Mouse (Mus musculus) retina, postnatal 1 day (tissue): ENCODE data around the gene Ntrk1.

Experiments
- DNase-seq: peaks from one replicate; pipeline ENCODE4 v3.0.0-alpha.2; 2012

Gene Ntrk1

DNA sequence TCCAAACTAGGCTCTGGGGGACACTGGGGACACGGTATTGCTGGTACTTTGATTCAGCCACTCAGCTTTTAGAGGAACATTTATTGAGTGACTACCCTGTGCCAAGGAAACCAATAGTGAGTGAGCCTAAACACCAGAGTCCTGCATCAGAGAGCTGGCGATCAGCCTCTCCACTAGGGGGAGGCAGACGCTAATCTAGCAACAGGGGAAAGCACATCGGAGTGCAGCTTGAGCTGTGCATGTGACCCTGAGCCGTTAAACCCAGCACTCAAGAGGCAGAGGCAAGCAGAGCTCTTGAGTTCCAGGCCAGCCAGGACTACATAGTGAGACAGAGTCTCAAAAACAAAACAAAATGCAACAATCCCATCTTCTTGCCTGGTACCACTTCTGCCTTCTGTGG, 45.9 kb downstream of the Ntrk1 start:
- DNase-seq: peak; percentile 72

DNA sequence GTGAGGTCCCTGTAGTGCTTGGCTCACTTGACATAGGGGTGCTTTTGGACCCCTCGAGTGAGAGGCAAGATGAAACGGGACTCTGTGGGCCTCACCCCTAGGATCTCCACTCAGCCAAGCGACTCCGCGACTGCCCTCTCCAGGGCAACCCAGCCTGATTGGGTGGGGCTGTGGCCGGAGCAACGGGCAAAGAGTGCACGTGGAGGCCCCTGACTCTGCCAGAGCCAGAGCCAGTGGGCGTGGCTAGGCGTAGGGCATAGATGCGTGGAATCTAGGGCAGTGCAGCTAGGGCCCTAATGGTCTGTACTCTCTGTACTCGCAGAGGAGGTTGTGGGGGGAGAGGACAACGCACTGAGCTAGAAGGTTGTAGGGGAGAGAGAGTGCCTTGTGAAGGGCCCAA, 46.5 kb downstream of the Ntrk1 start, which contains the start of gene Lrrc71:
Gene Lrrc71, minus strand, starts transcription at position 195 of the 400 bp plus-strand sequence.
- peak; percentile 87 for DNase-seq

- peak; percentile 46 for DNase-seq
Observed at GRCm38 (mm10) chr3:87745036-87745659, 49.8 kb downstream of the Ntrk1 start.

- DNase-seq: no peak
Observed at GRCm38 (mm10) chr3:87743927-87744326, 51.0 kb downstream of the Ntrk1 start.

DNA sequence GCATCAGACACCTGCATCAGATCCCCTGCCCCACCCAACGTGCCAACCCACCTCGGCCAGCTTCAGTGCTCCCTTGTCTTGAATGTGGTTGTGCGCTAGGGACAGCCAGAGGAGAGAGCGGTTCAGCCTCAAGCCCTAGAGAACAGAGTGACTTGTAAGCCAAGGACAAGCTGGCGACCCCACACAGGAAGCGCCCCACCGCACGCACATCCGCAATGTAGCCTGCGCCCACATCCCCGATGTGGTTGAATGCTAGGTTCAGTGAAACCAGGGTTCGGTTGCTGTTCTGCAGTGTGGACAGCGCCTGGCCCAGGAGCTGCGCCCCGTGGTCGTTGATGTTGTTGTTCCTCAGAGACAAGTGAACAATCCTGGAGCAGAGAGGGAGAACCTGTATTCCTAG, 52.2 kb downstream of the Ntrk1 start:
- no peak for DNase-seq

GRCm38 (mm10) chr3:87742013-87742412, 52.9 kb downstream of the Ntrk1 start:
- DNase-seq: no peak

DNA sequence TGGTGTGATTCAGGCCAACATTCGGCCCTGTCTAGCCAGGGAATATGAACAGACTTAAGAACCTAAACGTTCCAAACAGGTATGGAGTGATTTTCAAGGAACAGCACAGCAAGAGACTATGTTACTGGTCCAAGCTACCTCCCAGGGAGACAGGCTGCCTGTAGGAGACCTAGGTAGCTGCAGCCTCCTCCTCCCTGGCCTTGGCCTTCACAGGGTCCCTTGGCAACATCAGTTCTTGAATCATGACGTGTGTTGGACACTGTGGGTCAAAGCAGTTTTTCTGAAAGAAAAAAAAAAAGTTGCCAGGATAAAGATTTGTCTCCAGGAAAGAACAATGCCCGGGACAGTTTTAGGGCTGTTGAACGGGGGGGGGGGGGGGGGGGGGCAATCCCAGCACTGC, 56.1 kb downstream of the Ntrk1 start:
- DNase-seq: no peak

- no peak for DNase-seq
Observed at GRCm38 (mm10) chr3:87735335-87735734, 59.6 kb downstream of the Ntrk1 start.

GRCm38 (mm10) chr3:87733984-87734761, 60.8 kb downstream of the Ntrk1 start:
- no peak for DNase-seq

- no peak for DNase-seq
Observed at GRCm38 (mm10) chr3:87733098-87733497, 61.9 kb downstream of the Ntrk1 start.

DNA sequence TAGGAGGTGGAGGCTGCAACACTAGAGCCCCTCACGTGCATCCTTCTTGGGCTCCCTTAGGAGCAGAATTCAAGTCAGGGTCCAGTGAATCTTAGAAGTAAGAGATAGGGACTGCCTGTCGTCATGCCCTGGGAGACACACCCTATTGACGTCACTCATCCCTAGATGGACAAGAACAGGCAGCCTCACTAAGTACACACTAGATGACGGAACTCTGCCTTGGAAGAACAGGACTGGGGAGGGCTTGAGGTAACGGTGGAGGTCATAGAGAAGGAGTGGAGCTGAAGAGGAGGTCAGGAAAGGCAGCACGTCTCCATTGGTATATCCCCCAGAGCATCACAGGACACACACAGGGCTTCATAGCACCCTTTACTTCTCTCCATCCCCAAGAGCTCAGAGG, 66.3 kb downstream of the Ntrk1 start:
- no peak for DNase-seq
